Mouse (Mus musculus) cortical plate, adult 2 months (tissue): ENCODE results near the gene Irf8.

Experiments
- CTCF ChIP-seq: fragments of 200-500 bp; IDR thresholded peaks from 2 replicates; pipeline ENCODE4 v1.5.1; 2011; ENCODE audit warnings: mild to moderate bottlenecking, control low read depth, low read length; ENCODE audit not compliant: insufficient read depth; ENCODE audit errors: extremely low read depth
- POLR2A ChIP-seq: fragments of 200-500 bp; IDR thresholded peaks from 2 replicates; pipeline ENCODE4 v1.6.1; 2011; ENCODE audit warnings: mild to moderate bottlenecking, low read length, control low read depth; ENCODE audit not compliant: insufficient read depth; ENCODE audit errors: extremely low read depth

GRCm38 (mm10) chr8:120686576-120686975, 49.6 kb upstream of the Irf8 start:
- TF ChIP-seq CTCF (no peak), POLR2A (no peak)
